Mouse (Mus musculus): ENCODE measurements around the gene Mphosph6.

Gene Mphosph6

GRCm38 (mm10) chr8:117768971-117769370 is 32.8 kb downstream of the Mphosph6 start:
- DNase-seq (ENCODE audit: low spot score), result no peak

- no peak for DNase-seq (ENCODE audit: low spot score)
Observed at GRCm38 (mm10) chr8:117765947-117766346, 35.8 kb downstream of the Mphosph6 start.

GRCm38 (mm10) chr8:117764625-117765024 is 37.1 kb downstream of the Mphosph6 start:
- no peak for DNase-seq (ENCODE audit: low spot score)

GRCm38 (mm10) chr8:117762776-117763175 is 39.0 kb downstream of the Mphosph6 start:
- no peak for DNase-seq (ENCODE audit: low spot score)

GRCm38 (mm10) chr8:117757900-117758299 is 43.8 kb downstream of the Mphosph6 start:
- no peak for DNase-seq (ENCODE audit: low spot score)

- no peak for DNase-seq (ENCODE audit: low spot score)
Observed at GRCm38 (mm10) chr8:117749436-117749835, 52.3 kb downstream of the Mphosph6 start.

GRCm38 (mm10) chr8:117747886-117748730 is 53.6 kb downstream of the Mphosph6 start:
- DNase-seq (ENCODE audit: low spot score), result no peak

GRCm38 (mm10) chr8:117747428-117747827 is 54.3 kb downstream of the Mphosph6 start:
- DNase-seq (ENCODE audit: low spot score), result no peak

- DNase-seq (ENCODE audit: low spot score), result no peak
Observed at GRCm38 (mm10) chr8:117746651-117747050, 55.1 kb downstream of the Mphosph6 start.

- no peak for DNase-seq (ENCODE audit: low spot score)
Observed at GRCm38 (mm10) chr8:117742431-117743012, 59.2 kb downstream of the Mphosph6 start.

Measured in adipocyte (in vitro differentiated cells).